Mouse (Mus musculus): Measurements from ENCODE around the gene Gm26602. TPM values are rescaled to one million over a fixed set of nuclear protein-coding genes. Genes with fewer than 3 reads are reported as not detected.

Gene Gm26602
- total RNA-seq, 1 experiment = 2.3 TPM

GRCm38 (mm10) chr10:79919251-79919849 lies 8.7 kb downstream of the Gm26602 start:
- Histone ChIP-seq H3K36me3 (ENCODE audit: control insufficient read depth, insufficient read depth, low read length, poor library complexity, severe bottlenecking) (no peaks in the 10 kb centered on the region), H3K27ac (ENCODE audit: insufficient read depth, low read depth, low read length, poor library complexity, severe bottlenecking) (no peak overlapping the region), H3K4me3 (ENCODE audit: insufficient read depth in 1 of 2, low read depth in 1 of 2, low read length in 2 of 2, poor library complexity in 1 of 2, severe bottlenecking in 1 of 2) (peak overlapping the region in 1 of 2 experiments; percentile 61; a peak in 1 of 4 replicates), H3K9me3 (ENCODE audit: control insufficient read depth, insufficient read depth, low read depth, low read length) (no peaks in the 10 kb centered on the region), H3K4me1 (ENCODE audit: control insufficient read depth in 2 of 2, insufficient read depth in 2 of 2, low read length in 2 of 2, poor library complexity in 1 of 2) (peaks cover 3 to 21% of the 10 kb centered on the region in 2 experiments; a peak in 2 of 4 replicates), H3K9ac (ENCODE audit: insufficient read depth, low read depth, low read length, poor library complexity, severe bottlenecking) (no peak overlapping the region; the same call in 1 of the 2 replicates)
- in situ Hi-C loops (cut with MboI; ENCODE audit: low sequenced_read_pairs in 2 of 2, unreplicated experiment in 2 of 2) = no loop called here
- TF ChIP-seq CHD2 (IDR thresholded peaks at IDR 0.05; ENCODE audit: low read depth, low read length) = no peak
- no peak for DNase-seq (ENCODE audit: low read depth, low spot score)

- Histone ChIP-seq H3K36me3 (ENCODE audit: control insufficient read depth, insufficient read depth, low read length, poor library complexity, severe bottlenecking) (no peaks in the 10 kb centered on the region), H3K4me1 (ENCODE audit: control insufficient read depth in 2 of 2, insufficient read depth in 2 of 2, low read length in 2 of 2, poor library complexity in 1 of 2) (peaks cover 3 to 21% of the 10 kb centered on the region in 2 experiments; a peak in 2 of 4 replicates), H3K27ac (ENCODE audit: insufficient read depth, low read depth, low read length, poor library complexity, severe bottlenecking) (no peak overlapping the region), H3K9me3 (ENCODE audit: control insufficient read depth, insufficient read depth, low read depth, low read length) (no peaks in the 10 kb centered on the region), H3K9ac (ENCODE audit: insufficient read depth, low read depth, low read length, poor library complexity, severe bottlenecking) (no peak overlapping the region), H3K4me3 (ENCODE audit: insufficient read depth in 1 of 2, low read depth in 1 of 2, low read length in 2 of 2, poor library complexity in 1 of 2, severe bottlenecking in 1 of 2) (peak overlapping the region; percentile 13 to 56; a peak in 2 of 4 replicates)
- TF ChIP-seq ZC3H11A (IDR thresholded peaks at IDR 0.05; ENCODE audit: borderline replicate concordance, low read depth, low read length) = no peak
- no peak for TF ChIP-seq ZNF384 (IDR thresholded peaks at IDR 0.05; ENCODE audit: low read depth, low read length)
- no peak for TF ChIP-seq CHD2 (IDR thresholded peaks at IDR 0.05; ENCODE audit: low read depth, low read length)
- no peak for TF ChIP-seq HCFC1 (IDR thresholded peaks at IDR 0.05; ENCODE audit: borderline replicate concordance, insufficient read depth, low read length)
- TF ChIP-seq MAFK (IDR thresholded peaks at IDR 0.05; ENCODE audit: insufficient read depth, low read depth, low read length) = no peak
- no peak for DNase-seq (ENCODE audit: low read depth, low spot score)
- in situ Hi-C loops (cut with MboI; ENCODE audit: low sequenced_read_pairs in 2 of 2, unreplicated experiment in 2 of 2) = no loop called here
Measured at GRCm38 (mm10) chr10:79920056-79920890, 9.6 kb downstream of the Gm26602 start.

- Histone ChIP-seq H3K4me1 (ENCODE audit: control insufficient read depth in 2 of 2, insufficient read depth in 2 of 2, low read length in 2 of 2, poor library complexity in 1 of 2) (peaks cover 3 to 20% of the 10 kb centered on the region in 2 experiments; a peak in 2 of 4 replicates), H3K4me3 (ENCODE audit: insufficient read depth in 1 of 2, low read depth in 1 of 2, low read length in 2 of 2, poor library complexity in 1 of 2, severe bottlenecking in 1 of 2) (peak within 1 kb of the TSS; percentile 25 to 56), H3K9me3 (ENCODE audit: control insufficient read depth, insufficient read depth, low read depth, low read length) (no peaks in the 10 kb centered on the region), H3K36me3 (ENCODE audit: control insufficient read depth, insufficient read depth, low read length, poor library complexity, severe bottlenecking) (no peaks in the 10 kb centered on the region), H3K27ac (ENCODE audit: insufficient read depth, low read depth, low read length, poor library complexity, severe bottlenecking) (no peak within 1 kb of the TSS), H3K9ac (ENCODE audit: insufficient read depth, low read depth, low read length, poor library complexity, severe bottlenecking) (peak within 1 kb of the TSS; percentile 45)
- in situ Hi-C loops (cut with MboI; ENCODE audit: low sequenced_read_pairs in 2 of 2, unreplicated experiment in 2 of 2) = no loop called here
- DNase-seq (ENCODE audit: low read depth, low spot score) = no peak
- TF ChIP-seq CHD2 (IDR thresholded peaks at IDR 0.05; ENCODE audit: low read depth, low read length) (no peak), ZNF384 (IDR thresholded peaks at IDR 0.05; ENCODE audit: low read depth, low read length) (no peak), ZC3H11A (IDR thresholded peaks at IDR 0.05; ENCODE audit: borderline replicate concordance, low read depth, low read length) (no peak), HCFC1 (IDR thresholded peaks at IDR 0.05; ENCODE audit: borderline replicate concordance, insufficient read depth, low read length) (no peak), MAFK (IDR thresholded peaks at IDR 0.05; ENCODE audit: insufficient read depth, low read depth, low read length) (no peak)
Measured at GRCm38 (mm10) chr10:79920958-79921535, 10.4 kb downstream of the Gm26602 start, which contains the start of gene R3hdm4. TSS of gene R3hdm4 (minus strand) at chr10:79921208.

- in situ Hi-C loops (cut with MboI; ENCODE audit: low sequenced_read_pairs in 2 of 2, unreplicated experiment in 2 of 2) = no loop called here
Measured at GRCm38 (mm10) chr10:79921572-79921971, 10.9 kb downstream of the Gm26602 start.

More at GRCm38 (mm10) chr10:79921572-79921971, 10.9 kb downstream of the Gm26602 start:
- peak overlapping the region; percentile 25 to 56; a peak in 3 of 4 replicates for H3K4me3 ChIP-seq (ENCODE audit: insufficient read depth in 1 of 2, low read depth in 1 of 2, low read length in 2 of 2, poor library complexity in 1 of 2, severe bottlenecking in 1 of 2)
- no peak for TF ChIP-seq MAFK (IDR thresholded peaks at IDR 0.05; ENCODE audit: insufficient read depth, low read depth, low read length)
- no peak for TF ChIP-seq ZC3H11A (IDR thresholded peaks at IDR 0.05; ENCODE audit: borderline replicate concordance, low read depth, low read length)
- TF ChIP-seq HCFC1 (IDR thresholded peaks at IDR 0.05; ENCODE audit: borderline replicate concordance, insufficient read depth, low read length) = no peak
- no peak for TF ChIP-seq ZNF384 (IDR thresholded peaks at IDR 0.05; ENCODE audit: low read depth, low read length)
- no peak for TF ChIP-seq CHD2 (IDR thresholded peaks at IDR 0.05; ENCODE audit: low read depth, low read length)
- H3K36me3 ChIP-seq (ENCODE audit: control insufficient read depth, insufficient read depth, low read length, poor library complexity, severe bottlenecking) = no peaks in the 10 kb centered on the region
- H3K9me3 ChIP-seq (ENCODE audit: control insufficient read depth, insufficient read depth, low read depth, low read length) = no peaks in the 10 kb centered on the region
- peaks cover 3 to 20% of the 10 kb centered on the region in 2 experiments; a peak in 2 of 4 replicates for H3K4me1 ChIP-seq (ENCODE audit: control insufficient read depth in 2 of 2, insufficient read depth in 2 of 2, low read length in 2 of 2, poor library complexity in 1 of 2)
- H3K27ac ChIP-seq (ENCODE audit: insufficient read depth, low read depth, low read length, poor library complexity, severe bottlenecking) = no peak overlapping the region
- no peak for DNase-seq (ENCODE audit: low read depth, low spot score)
- peak overlapping the region; percentile 45 for H3K9ac ChIP-seq (ENCODE audit: insufficient read depth, low read depth, low read length, poor library complexity, severe bottlenecking)

All from ES-E14 (cell line).